Mouse (Mus musculus) liver, adult 2 months (tissue): ENCODE data around the gene Ttll5. TPM values are rescaled to one million over a fixed set of nuclear protein-coding genes. Genes with fewer than 3 reads are reported as not detected.

Experiments
- DNase-seq: peaks from one replicate; pipeline ENCODE4 v3.0.0-alpha.2; 2011; ENCODE audit warnings: low read depth, low spot score; ENCODE audit errors: extremely low read depth
- H3K27ac ChIP-seq: fragments of 200-500 bp; replicated peaks from 2 replicates; pipeline ENCODE4 v1.5.1; 2012; ENCODE audit warnings: low read depth, mild to moderate bottlenecking, control low read depth, inconsistent platforms, low read length; ENCODE audit not compliant: insufficient read depth
- H3K27me3 ChIP-seq: fragments of 200-500 bp; 2 replicates; pipeline ENCODE4 v1.6.1; 2012; ENCODE audit warnings: mild to moderate bottlenecking, moderate library complexity, low read length, inconsistent platforms; ENCODE audit not compliant: control insufficient read depth, insufficient read depth
- H3K36me3 ChIP-seq: fragments of 200-500 bp; 2 replicates; pipeline ENCODE4 v1.6.1; 2012; ENCODE audit warnings: low read length, inconsistent platforms; ENCODE audit not compliant: control insufficient read depth, insufficient read depth
- H3K4me1 ChIP-seq: fragments of 200-500 bp; 2 replicates; pipeline ENCODE4 v1.6.1; 2011; ENCODE audit warnings: low read length; ENCODE audit not compliant: control insufficient read depth, insufficient read depth
- H3K4me3 ChIP-seq: fragments of 200-500 bp; 2 replicates; pipeline ENCODE4 v1.5.1; 2011; ENCODE audit warnings: low read depth, mild to moderate bottlenecking, control low read depth, low read length, moderate library complexity; ENCODE audit not compliant: insufficient read depth
- H3K79me2 ChIP-seq: fragments of 200-500 bp; 2 replicates; pipeline ENCODE4 v1.6.1; 2012; ENCODE audit warnings: inconsistent platforms, mild to moderate bottlenecking, low read length, moderate library complexity; ENCODE audit not compliant: control insufficient read depth, insufficient read depth
- H3K9ac ChIP-seq: fragments of 200-500 bp; 2 replicates; pipeline ENCODE4 v1.6.1; 2012; ENCODE audit warnings: low read depth, mild to moderate bottlenecking, control low read depth, inconsistent platforms, low read length
- CTCF ChIP-seq: fragments of 200-500 bp; IDR thresholded peaks from 2 replicates; pipeline ENCODE4 v1.5.1; 2011; ENCODE audit warnings: low read depth, low read length, control low read depth
- POLR2A ChIP-seq: fragments of 200-500 bp; IDR thresholded peaks from 2 replicates; pipeline ENCODE4 v1.6.1; 2011; ENCODE audit warnings: low read length, control low read depth; ENCODE audit not compliant: insufficient read depth; ENCODE audit errors: extremely low read depth
- WGBS: fragments of 180-500 bp; shearing (Covaris S2); methylation state at CpG from one replicate; pipeline ENCODE4 v1.1.7; 2018; 5-methylcytosine and 5-hydroxymethylcytosine counted together
- polyA plus RNA-seq: library from polyadenylated mRNA; depleted of rRNA; stranded (reverse); fragments of >200 nt; gene quantifications from 2 replicates; pipeline ENCODE4 v1.2.3, GENCODE M21; 2012
- total RNA-seq: library from RNA; depleted of rRNA; stranded (reverse); fragments of >200 nt; gene quantifications from 2 replicates; pipeline ENCODE4 v1.2.3, GENCODE M21; 2014

The Ttll5 gene
- total and polyA plus RNA-seq, 2 experiments = 7.6 to 13.1 TPM

DNA sequence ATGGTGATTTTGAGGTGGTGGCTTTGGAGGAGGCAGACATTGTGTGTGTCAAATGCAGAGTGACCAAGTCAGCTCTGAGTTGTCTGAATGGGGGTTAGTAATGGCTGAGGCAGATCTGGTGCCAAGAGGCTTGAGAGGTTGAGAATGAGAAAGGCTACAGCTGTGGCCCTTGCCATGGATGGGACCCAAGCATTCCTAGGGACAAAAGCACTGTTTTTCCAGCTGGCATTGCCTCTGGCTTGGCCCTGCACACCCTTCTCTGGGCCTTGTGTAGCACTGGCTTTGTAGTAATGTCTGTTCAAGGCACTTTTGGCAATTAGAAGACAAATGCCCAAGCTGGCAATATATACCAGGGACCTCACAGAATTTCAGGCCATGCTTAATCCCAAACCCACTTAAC is 13.5 kb upstream of the Ttll5 start:
- Histone ChIP-seq H3K4me3 (no peak overlapping the region), H3K27ac (no peak overlapping the region), H3K27me3 (no peaks in the 10 kb centered on the region), H3K4me1 (peaks cover 10% of the 10 kb centered on the region), H3K36me3 (peaks cover 16% of the 10 kb centered on the region), H3K9ac (no peak overlapping the region), H3K79me2 (no peaks in the 10 kb centered on the region)
- TF ChIP-seq CTCF (no peak), POLR2A (no peak)
- DNase-seq = peak; percentile 26

DNA sequence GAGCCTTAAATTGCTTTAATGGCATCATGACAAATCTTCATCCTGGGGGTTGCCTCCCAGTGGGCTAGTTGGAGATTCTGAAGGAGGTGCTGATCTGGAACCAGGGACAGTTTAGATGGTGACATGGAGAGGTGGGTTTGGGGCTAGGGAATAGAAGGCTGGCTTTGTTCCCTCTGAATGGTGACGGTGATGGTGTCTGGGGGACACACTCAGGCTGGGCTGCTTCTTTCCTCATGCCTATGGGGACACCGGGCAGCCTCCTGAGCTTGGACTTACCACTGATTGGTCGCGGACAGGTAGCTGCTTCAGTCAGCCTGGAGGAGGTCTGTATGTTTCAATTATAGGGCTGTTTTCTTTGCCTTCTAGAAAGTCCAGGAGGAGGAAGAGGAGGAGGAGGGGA is 12.8 kb upstream of the Ttll5 start:
- DNase-seq = no peak
- peaks cover 10% of the 10 kb centered on the region for H3K4me1 ChIP-seq
- no peak overlapping the region for H3K4me3 ChIP-seq
- H3K36me3 ChIP-seq = peaks cover 23% of the 10 kb centered on the region
- no peaks in the 10 kb centered on the region for H3K79me2 ChIP-seq
- no peak overlapping the region for H3K9ac ChIP-seq
- TF ChIP-seq POLR2A = no peak
- TF ChIP-seq CTCF = no peak
- 94% methylated on average over 4 of the region's 4 CpGs for WGBS
- H3K27ac ChIP-seq = no peak overlapping the region
- H3K27me3 ChIP-seq = no peaks in the 10 kb centered on the region

DNA sequence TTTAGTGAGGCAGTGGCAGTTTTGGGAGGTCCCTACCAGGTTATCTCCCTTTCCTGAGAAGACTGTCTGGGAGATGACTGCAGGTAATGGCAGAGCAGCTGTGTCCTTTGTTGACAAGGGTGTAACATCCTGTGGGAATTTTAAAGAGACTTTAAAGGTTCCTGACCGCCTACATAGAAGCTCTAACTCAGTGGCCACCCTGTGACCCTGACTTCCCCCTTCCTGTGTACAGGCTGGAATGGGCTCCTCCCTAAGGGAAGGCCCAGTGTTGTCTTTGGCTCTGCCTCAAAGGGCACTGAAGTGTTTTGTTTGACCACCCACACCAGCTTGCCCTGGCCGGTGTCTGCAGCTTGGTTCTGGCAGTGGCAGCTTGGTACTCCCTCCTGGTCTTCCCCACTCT is 10.9 kb upstream of the Ttll5 start:
- DNase-seq = peak; percentile 85
- H3K27me3 ChIP-seq = no peaks in the 10 kb centered on the region
- H3K9ac ChIP-seq = no peak overlapping the region
- WGBS = 13% methylated on average over 2 of the region's 2 CpGs
- peaks cover 10% of the 10 kb centered on the region for H3K4me1 ChIP-seq
- 0 out of 2 replicates have a peak overlapping the region, but pooled peaks have one; percentile 32 for H3K27ac ChIP-seq
- TF ChIP-seq CTCF (no peak), POLR2A (no peak)
- H3K36me3 ChIP-seq = peaks cover 26% of the 10 kb centered on the region
- no peak overlapping the region for H3K4me3 ChIP-seq
- H3K79me2 ChIP-seq = no peaks in the 10 kb centered on the region

DNA sequence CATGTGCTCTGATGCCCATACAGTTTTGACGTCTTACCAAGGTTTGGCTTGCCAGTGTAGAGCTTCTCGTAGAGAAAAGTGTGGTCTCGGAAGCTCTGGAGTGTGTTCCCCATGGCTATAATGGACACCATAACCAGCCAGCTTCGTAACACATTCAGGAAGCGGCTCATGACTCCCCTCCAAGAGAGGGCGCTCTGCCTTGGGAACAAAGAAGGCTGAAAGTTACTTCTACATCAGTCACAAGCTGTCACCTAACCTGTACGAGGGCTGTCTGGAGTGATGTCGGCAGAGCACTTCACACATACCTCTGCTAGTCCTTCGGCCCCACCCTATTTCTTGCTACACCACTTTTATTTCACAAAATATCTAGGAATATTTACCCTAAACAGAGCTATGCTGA is 2.4 kb upstream of the Ttll5 start:
- H3K27ac ChIP-seq = no peak overlapping the region
- no peaks in the 10 kb centered on the region for H3K27me3 ChIP-seq
- peaks cover 5% of the 10 kb centered on the region; the same call in 1 of the 2 replicates for H3K79me2 ChIP-seq
- TF ChIP-seq CTCF (no peak), POLR2A (no peak)
- H3K9ac ChIP-seq = no peak overlapping the region
- peaks cover 5% of the 10 kb centered on the region for H3K4me1 ChIP-seq
- H3K36me3 ChIP-seq = peaks cover 17% of the 10 kb centered on the region
- 74% methylated on average over 9 of the region's 9 CpGs for WGBS
- H3K4me3 ChIP-seq = no peak overlapping the region
- no peak for DNase-seq

DNA sequence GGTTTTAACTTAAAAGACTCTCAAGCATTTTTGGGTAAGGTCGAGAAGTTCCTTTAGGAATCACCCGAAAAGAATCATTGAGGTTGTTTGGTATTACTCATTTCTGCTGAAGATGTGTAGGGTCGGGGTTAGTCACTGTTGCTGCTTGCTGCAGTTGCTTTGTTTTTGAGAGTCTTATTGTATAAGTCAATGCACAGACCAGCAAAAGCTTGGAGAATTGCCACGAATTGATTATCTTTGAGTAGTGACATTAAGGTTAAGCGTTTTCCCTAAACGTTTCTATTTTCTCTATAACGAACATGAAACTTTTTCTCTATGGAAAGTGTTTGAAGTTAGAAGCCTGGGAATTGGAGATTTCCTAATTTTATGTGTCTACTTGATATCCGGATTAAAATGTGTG is 902 bp downstream of the Ttll5 start:
- H3K36me3 ChIP-seq = peaks cover 10% of the 10 kb centered on the region
- WGBS = 2% methylated on average over 8 of the region's 8 CpGs
- H3K9ac ChIP-seq = peak overlapping the region; percentile 77

DNA sequence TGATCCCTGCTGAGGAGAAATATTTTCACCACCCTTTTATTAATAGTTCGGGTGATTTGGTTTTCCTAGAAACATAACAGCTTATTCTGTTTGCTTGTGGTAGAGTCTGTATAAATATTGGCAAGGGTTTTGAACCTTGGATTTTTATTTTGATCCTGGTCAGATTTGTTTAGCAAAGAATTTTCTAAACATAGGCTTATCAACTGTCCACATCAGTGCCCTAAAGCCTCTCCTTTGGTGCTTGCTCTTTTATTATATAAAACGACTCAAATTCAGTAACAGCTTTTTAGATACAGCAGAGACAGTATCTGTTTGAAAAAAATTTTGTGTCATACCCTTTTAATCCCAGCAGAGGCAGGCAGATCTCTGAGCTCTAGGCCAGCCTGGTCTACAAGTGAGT is 1.4 kb downstream of the Ttll5 start:
- H3K4me1 ChIP-seq = peaks cover 5% of the 10 kb centered on the region
- no peaks in the 10 kb centered on the region for H3K27me3 ChIP-seq
- TF ChIP-seq POLR2A (no peak), CTCF (no peak)
- 17% methylated on average over 2 of the region's 2 CpGs for WGBS
- peaks cover 9% of the 10 kb centered on the region; the same call in 1 of the 2 replicates for H3K79me2 ChIP-seq
- peaks cover 10% of the 10 kb centered on the region for H3K36me3 ChIP-seq
- H3K9ac ChIP-seq = no peak overlapping the region
- H3K27ac ChIP-seq = no peak overlapping the region
- no peak overlapping the region; the same call in 1 of the 2 replicates for H3K4me3 ChIP-seq
- peak; percentile 71 for DNase-seq

More for the DNA sequence above, 902 bp downstream of the Ttll5 start:
- Histone ChIP-seq H3K4me1 (peaks cover 5% of the 10 kb centered on the region), H3K79me2 (peaks cover 9% of the 10 kb centered on the region; the same call in 1 of the 2 replicates), H3K4me3 (peak overlapping the region; percentile 85), H3K27ac (peak overlapping the region; percentile 63), H3K27me3 (no peaks in the 10 kb centered on the region)
- peak; percentile 52 for DNase-seq
- TF ChIP-seq CTCF = no peak
- TF ChIP-seq POLR2A = no peak
